Mouse (Mus musculus) CD4-positive, CD25-positive, alpha-beta regulatory T cell (primary cell): Measurements from ENCODE around the gene Fem1b. TPM values are rescaled to one million over a fixed set of nuclear protein-coding genes. Genes with fewer than 3 reads are reported as not detected.

Source experiments
- polyA plus RNA-seq: library from polyadenylated mRNA; unstranded; fragments of 100-300 nt; shearing (Covaris generic); gene quantifications from one replicate; pipeline ENCODE4 v1.2.1, GENCODE M21; 2017

Gene Fem1b
- 14.3 TPM for polyA plus RNA-seq

DNA sequence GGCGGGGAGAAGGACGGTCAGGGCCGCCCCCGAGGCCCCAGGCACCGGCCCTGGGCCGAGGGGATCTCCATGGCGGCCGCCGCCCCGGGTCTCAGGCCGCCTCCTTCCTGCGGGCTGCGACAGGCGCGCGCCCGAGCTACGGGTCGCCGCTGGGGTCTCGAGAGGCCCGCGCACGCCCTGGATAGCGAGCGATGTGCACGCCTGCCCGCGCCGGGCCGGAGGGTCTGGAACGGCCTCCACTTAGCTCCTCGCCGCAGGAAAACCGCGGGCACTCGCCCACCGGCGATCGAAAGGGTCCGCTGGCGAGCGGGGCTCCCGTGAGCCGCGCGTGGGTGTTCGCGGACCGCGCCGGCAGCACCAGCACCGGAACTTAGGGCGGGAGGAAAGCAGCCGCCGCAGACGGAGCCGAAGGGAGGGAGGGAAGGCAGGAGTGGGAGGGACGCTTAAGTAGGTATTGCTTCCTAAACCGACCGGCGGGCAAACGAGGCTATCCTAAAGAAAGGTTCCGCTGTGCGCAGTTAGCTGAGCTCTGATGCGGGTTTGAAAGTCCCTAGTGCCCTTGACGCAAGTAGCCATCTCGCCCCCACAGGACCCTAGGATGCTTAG lies at the start of gene Fem1b:
Fem1b (minus strand) TSS at position 419 of the 606 bp plus-strand sequence.

DNA sequence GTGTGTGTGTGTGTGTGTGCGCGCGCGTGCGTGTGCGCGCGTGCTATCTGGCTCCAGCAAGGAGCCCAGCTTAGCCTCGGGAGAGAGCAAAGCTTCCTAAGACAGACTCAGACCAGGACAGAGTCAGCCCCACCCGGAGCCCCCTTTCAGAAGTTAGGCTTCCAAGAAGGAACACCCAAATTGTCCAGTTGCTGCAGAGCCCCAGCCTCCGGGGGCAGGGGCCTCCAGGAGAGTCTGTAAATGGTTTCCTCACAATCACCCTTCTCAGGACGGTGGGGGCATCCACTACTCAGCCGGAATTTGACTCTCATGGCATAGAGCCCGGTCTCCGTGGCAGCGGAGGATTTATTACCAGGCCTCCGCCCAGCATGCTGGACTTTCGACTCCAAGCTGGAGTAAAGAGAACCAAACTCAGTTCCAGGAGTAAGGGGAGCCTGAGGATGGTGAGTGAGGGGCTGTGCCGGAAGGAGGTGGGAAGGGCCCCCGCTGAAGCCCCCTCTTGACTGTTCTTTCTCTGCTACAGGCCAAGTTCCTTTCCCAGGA lies 46.1 kb upstream of the Fem1b start, which contains the start of gene Calml4:
Calml4 (plus strand) TSS at position 362 of the 543 bp plus-strand sequence.

DNA sequence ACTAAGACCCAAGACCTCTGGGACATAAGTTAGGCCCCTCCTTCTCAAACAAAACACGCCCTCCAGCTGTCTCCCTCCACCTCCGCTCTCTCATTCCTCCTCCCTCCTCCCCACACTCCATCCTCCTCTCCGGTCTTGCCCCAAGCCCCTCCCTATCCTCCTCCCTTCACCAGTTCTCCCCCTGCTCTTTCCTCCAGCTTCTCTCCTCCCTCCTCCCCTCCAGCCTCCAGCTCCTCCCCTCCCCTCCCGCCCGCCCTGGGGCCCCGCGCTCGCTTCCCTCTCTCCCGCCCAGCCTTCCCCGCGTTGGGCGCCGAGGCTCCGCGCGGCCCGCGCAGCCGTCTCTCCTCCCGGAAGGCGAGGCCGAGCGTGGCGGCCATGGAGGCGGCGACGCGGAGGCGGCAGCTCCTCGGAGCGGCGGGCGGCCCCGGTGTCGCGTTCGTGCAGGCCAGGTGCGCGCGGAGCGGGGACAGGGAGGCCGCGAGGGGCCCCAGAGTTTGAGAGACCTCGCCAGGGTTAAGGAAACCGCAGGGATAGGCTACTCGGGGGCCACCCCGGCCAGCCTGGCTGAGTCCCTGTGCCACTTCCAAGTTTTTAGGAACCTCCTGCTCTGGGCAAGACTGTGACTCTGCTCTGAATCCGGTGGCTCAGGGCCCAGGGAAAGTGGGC lies 26.9 kb upstream of the Fem1b start, which contains the start of gene Cln6:
Cln6 (plus strand) TSS at position 280 of the 666 bp plus-strand sequence.

Other genes with a start within 250 kb of the Fem1b start
- gene Itga11, start 134.1 kb downstream of the Fem1b start, polyA plus RNA-seq, result 0.07 TPM
- 10.5 TPM for gene Cln6, start 26.9 kb upstream of the Fem1b start, polyA plus RNA-seq
- 0.74 TPM for gene Calml4, start 46.1 kb upstream of the Fem1b start, polyA plus RNA-seq
- gene Pias1, start 176.0 kb upstream of the Fem1b start, polyA plus RNA-seq, result 108 TPM